Mouse (Mus musculus): ENCODE data around the gene Gm7694.

Gm7694 gene

DNA sequence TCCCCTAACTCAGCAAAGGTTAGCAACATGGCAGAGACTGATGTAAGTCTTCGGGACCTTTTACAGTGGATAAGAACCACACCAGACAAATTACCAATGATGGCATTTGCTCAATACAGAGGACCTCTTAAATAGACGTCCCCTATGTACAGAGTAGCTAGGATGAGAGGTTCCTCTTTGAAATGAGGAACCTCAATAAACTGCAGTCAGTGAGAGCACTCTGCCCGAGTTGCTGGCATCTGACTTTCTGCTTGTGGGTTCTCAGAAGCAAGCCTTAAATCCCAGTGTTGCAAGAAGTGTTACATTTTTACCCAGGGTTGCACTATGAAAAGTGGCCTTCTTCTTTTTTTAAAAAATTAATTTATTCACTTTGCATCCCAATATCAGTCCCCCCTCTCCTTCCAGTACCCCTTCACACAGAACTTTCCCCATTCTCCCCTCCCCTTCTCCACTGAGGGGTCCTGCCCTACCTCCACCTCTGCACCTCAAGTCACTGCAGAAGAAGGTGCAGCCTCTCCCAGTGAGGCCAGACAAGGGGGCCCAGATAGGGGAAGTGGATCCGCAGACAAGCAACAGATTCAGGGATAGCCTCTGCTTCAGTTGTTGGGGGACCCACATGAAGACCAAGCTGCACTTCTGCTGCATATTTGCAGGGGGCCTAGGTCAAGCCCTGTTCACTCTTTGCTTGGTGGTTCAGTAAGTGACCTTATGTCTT is 23.6 kb downstream of the Gm7694 start:
- in situ Hi-C loops (cut with MseI, MboI): no loop called here

DNA sequence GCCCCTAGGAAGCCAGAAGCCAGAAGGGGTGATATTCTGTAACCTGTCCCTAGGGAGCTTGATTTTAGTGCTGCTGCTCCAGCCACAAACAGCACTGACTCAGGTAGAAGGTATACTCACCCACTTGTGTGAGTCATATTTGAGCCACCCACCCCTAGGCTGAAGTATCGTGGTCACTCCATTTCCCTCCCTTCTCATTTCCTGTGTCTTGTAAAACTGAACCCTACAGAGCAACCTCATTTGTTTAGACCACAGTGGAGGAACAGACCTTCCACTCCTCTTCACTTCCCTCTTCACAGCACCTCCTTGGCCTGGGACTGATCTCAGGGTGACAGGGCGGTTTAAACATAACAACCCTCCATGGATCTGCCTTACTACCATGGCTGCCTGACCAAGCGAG is 29.1 kb downstream of the Gm7694 start, which contains the start of gene Sh2d1b1:
TSS of gene Sh2d1b1 (plus strand) at position 305 of the 400 bp plus-strand sequence.
- in situ Hi-C loops (cut with MseI, MboI): no loop called here

DNA sequence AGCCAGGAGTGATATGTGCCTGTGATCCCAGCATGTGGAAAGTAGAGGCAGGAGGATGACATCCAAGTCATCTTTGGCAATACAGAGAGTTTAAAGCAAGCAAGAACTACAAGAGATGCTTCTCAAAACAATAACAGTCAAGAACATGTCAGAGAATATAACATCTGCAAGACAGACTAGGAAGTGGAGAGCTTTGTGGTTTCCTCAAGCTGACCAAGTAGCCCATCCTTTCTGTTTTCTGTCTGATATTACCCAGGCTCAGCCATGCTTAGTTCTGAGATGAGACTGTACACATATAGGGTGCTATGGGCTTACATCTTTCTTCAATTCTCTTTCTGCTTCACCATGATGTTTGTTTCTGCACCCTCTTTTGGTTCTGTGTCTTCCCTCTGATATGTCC is 32.9 kb downstream of the Gm7694 start:
- in situ Hi-C loops (cut with MseI, MboI): no loop called here

DNA sequence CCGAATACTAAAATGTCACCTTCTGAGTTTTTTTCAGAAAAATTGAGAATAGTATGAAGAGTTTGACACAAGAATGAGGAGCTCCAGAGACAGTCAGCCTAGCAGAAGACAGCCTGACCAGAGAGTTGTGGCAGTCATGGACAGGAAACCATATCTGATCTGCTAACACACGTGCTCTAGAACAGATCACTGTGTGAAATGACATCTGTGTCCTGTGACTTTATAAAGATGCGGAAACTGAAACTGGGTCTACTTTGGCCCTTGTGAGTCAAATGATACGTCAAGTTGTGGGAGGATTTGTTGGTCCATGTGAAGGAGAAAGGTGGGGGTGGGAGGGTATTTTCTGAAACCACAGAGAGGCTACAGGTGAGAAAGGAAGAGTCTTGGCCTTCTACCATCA is 35.4 kb downstream of the Gm7694 start:
- in situ Hi-C loops (cut with MseI, MboI): no loop called here

DNA sequence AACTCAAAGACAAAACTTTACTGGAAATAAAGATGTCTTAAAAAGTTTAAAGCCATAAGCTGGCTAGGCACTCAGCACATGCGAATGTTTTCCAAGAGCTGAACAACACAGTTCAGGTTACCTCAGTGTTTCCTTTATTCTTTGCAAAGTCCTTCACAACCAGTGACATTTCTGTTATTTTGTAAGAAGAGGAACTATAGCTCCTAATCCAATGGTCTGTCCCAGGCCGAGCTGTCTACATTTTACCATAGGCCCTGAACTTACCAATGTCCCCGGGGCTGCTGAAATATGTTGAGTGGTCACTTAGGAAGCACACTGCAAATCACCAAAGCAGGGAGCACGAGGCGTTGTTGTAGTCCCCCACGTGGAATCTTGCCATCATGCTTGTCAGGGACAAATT is 35.9 kb downstream of the Gm7694 start:
- in situ Hi-C loops (cut with MseI, MboI): no loop called here

DNA sequence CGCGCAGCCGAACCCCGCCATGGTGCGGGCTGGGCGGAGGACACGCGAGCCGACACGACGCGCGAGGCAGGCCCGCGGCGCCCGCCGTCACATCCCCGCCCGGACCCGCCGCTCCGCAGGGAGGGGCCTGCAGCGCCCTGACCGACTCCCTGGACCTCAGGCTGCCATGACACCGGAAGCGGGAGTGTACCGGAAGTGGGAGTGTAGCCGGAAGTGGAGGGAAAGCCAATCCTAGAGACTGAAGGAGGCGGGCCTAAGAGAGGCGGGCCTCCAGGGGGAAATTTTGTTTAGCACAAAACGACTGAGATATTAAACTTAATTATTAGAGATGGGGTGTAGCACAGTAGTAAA is 50.6 kb downstream of the Gm7694 start:
- in situ Hi-C loops (cut with MseI, MboI): no loop called here

DNA sequence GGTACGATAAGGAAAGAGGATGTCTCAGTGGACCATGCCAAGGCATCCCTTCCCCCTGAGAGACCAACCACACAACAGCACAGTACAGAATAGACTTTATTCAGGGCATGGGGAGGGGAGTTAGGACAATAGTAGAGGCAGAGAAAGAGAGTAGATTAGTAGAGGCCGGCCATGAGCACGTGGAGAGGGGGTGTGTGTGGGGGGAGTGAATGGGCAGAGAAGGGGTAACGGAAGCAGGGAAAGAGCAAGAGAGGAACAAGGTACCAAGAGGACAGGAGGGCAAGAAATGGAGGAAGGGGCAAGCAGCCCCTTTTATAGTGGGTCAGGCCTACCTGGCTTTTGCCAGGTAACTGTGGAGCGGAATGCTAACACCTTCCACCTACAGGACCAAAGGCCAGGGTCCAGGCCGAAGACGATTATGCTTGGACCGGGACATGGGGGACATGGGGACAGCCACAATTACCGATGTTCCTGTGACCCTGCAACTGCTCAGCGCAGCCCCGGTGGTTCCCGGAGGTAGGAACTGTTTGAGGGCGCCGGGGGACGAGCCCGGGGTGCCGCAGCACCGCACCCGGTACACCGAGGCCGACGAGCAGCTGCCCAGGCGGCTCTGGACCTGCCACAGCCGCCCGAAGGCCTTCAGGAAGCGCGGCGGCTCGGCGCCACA is 51.1 kb downstream of the Gm7694 start:
- in situ Hi-C loops (cut with MseI, MboI): no loop called here
